Mouse (Mus musculus) heart, adult 9 months (tissue): Measurements from ENCODE around the gene Atxn2.
"Not testable (repeated sequence)": the region's sequence is repeated elsewhere in the genome, so short reads cannot be mapped to it uniquely, and the experiment has no call there.

Experiments
- DNase-seq, 2 experiments: peaks; one replicate each; pipeline ENCODE4 v3.0.0; 2022; ENCODE audit warnings: low spot score in 2 of 2

The Atxn2 gene

GRCm38 (mm10) chr5:121711928-121712231 lies 743 bp downstream of the Atxn2 start:
- no peak for DNase-seq

GRCm38 (mm10) chr5:121712232-121712933 lies 1.2 kb downstream of the Atxn2 start:
- DNase-seq = peak; percentile 17 to 41

GRCm38 (mm10) chr5:121712934-121713538 lies 1.9 kb downstream of the Atxn2 start:
- DNase-seq = peak; percentile 51 to 52

GRCm38 (mm10) chr5:121714331-121714730 lies 3.2 kb downstream of the Atxn2 start:
- DNase-seq = no peak

- no peak for DNase-seq
Measured at GRCm38 (mm10) chr5:121714928-121715327, 3.8 kb downstream of the Atxn2 start.

GRCm38 (mm10) chr5:121718462-121718861 lies 7.3 kb downstream of the Atxn2 start:
- no peak for DNase-seq

GRCm38 (mm10) chr5:121720888-121721585 lies 9.9 kb downstream of the Atxn2 start:
- DNase-seq = no peak

- no peak for DNase-seq
Measured at GRCm38 (mm10) chr5:121721841-121722240, 10.7 kb downstream of the Atxn2 start.

- DNase-seq = no peak
Measured at GRCm38 (mm10) chr5:121724678-121725077, 13.5 kb downstream of the Atxn2 start.

GRCm38 (mm10) chr5:121730057-121730456 lies 18.9 kb downstream of the Atxn2 start:
- DNase-seq = no peak

GRCm38 (mm10) chr5:121736641-121737040 lies 25.5 kb downstream of the Atxn2 start:
- no peak for DNase-seq

- DNase-seq = not testable (repeated sequence)
Measured at GRCm38 (mm10) chr5:121738162-121738561, 27.0 kb downstream of the Atxn2 start.

GRCm38 (mm10) chr5:121738576-121739191 lies 27.5 kb downstream of the Atxn2 start:
- DNase-seq = no peak

- DNase-seq = no peak
Measured at GRCm38 (mm10) chr5:121740516-121740915, 29.4 kb downstream of the Atxn2 start.

GRCm38 (mm10) chr5:121742915-121743314 lies 31.8 kb downstream of the Atxn2 start:
- no peak for DNase-seq

GRCm38 (mm10) chr5:121747884-121748594 lies 36.9 kb downstream of the Atxn2 start:
- not testable (repeated sequence) for DNase-seq

GRCm38 (mm10) chr5:121749633-121750032 lies 38.5 kb downstream of the Atxn2 start:
- DNase-seq = no peak

- DNase-seq = no peak
Measured at GRCm38 (mm10) chr5:121757900-121758299, 46.8 kb downstream of the Atxn2 start.

GRCm38 (mm10) chr5:121758341-121758740 lies 47.2 kb downstream of the Atxn2 start:
- no peak for DNase-seq

GRCm38 (mm10) chr5:121759921-121760320 lies 48.8 kb downstream of the Atxn2 start:
- DNase-seq = no peak

GRCm38 (mm10) chr5:121761459-121761858 lies 50.3 kb downstream of the Atxn2 start:
- no peak for DNase-seq

GRCm38 (mm10) chr5:121762949-121763348 lies 51.8 kb downstream of the Atxn2 start:
- DNase-seq = no peak
